Mouse (Mus musculus) MEL (cell line): ENCODE data around the gene Ms4a1.

ENCODE experiments used
- CTCF ChIP-seq, 3 experiments: IDR thresholded peaks in 2 of 3; conservative IDR thresholded peaks in 1 of 3; 2 replicates each; pipeline ENCODE4 v1.5.1; 2011 to 2012; ENCODE audit warnings: low read length in 3 of 3, low read depth in 2 of 3, mild to moderate bottlenecking in 2 of 3, improper control_type of control experiment in 1 of 3, inconsistent platforms in 1 of 3, mixed read lengths in 1 of 3, moderate library complexity in 1 of 3; ENCODE audit not compliant: control insufficient read depth in 1 of 3, insufficient read depth in 1 of 3, poor library complexity in 1 of 3, severe bottlenecking in 1 of 3
- GATA1 ChIP-seq: IDR thresholded peaks from 2 replicates; pipeline ENCODE4 v1.6.1; 2011; ENCODE audit warnings: low read depth, low read length, improper control_type of control experiment
- MEF2A ChIP-seq: IDR thresholded peaks from 2 replicates; pipeline ENCODE4 v1.6.1; 2014; ENCODE audit warnings: low read depth, mild to moderate bottlenecking, inconsistent platforms, low read length, improper control_type of control experiment; ENCODE audit not compliant: poor library complexity, insufficient replicate concordance, severe bottlenecking; ENCODE audit errors: extremely low read depth
- POLR2A ChIP-seq, 2 experiments: IDR thresholded peaks; 2 replicates each; pipeline ENCODE4 v1.6.1; 2011 to 2012; ENCODE audit warnings: low read length in 2 of 2, mild to moderate bottlenecking in 2 of 2, control low read depth in 1 of 2, improper control_type of control experiment in 1 of 2, low read depth in 1 of 2, moderate library complexity in 1 of 2; ENCODE audit not compliant: control insufficient read depth in 1 of 2, insufficient read depth in 1 of 2, poor library complexity in 1 of 2
- RAD21 ChIP-seq: IDR thresholded peaks from 2 replicates; pipeline ENCODE4 v1.6.1; 2011; ENCODE audit warnings: mild to moderate bottlenecking, low read depth, low read length, improper control_type of control experiment

GRCm38 (mm10) chr19:11276431-11276830, 10.4 kb upstream of the Ms4a1 start:
- TF ChIP-seq GATA1 (no peak), POLR2A (IDR thresholded peaks at IDR 0.05; ENCODE audit: control insufficient read depth in 1 of 2, insufficient read depth in 1 of 2, low read depth in 1 of 2, low read length in 2 of 2, poor library complexity in 1 of 2) (no peak), RAD21 (no peak), MEF2A (no peak), CTCF (IDR thresholded peaks at IDR 0.05 in 2 of 3, conservative IDR thresholded peaks at IDR 0.05 in 1 of 3; ENCODE audit: control insufficient read depth in 1 of 3, insufficient read depth in 1 of 3, low read depth in 2 of 3, low read length in 3 of 3, poor library complexity in 1 of 3, severe bottlenecking in 1 of 3) (no peak)
